Mouse (Mus musculus) hindbrain, postnatal 0 days (tissue): ENCODE results near the gene Meis1. TPM values are rescaled to one million over a fixed set of nuclear protein-coding genes. Genes with fewer than 3 reads are reported as not detected.

Experiments used
- ATAC-seq: fragments of 200-750 bp; cut with Nextera tagmentation; 2 replicates; pipeline ENCODE4 v1.8.0; 2017; ENCODE audit warnings: mild to moderate bottlenecking, moderate TSS enrichment, moderate library complexity
- DNase-seq: peaks from one replicate; pipeline ENCODE4 v3.0.0-alpha.2; 2015; ENCODE audit warnings: low spot score
- H3K27ac ChIP-seq: fragments of 300-500 bp; sonication (generic); 2 replicates; pipeline ENCODE4 v1.5.1; 2014; ENCODE audit warnings: mild to moderate bottlenecking
- H3K27me3 ChIP-seq: fragments of 300-500 bp; sonication (generic); 2 replicates; pipeline ENCODE4 v1.6.1; 2014; ENCODE audit warnings: low read length, mixed read lengths; ENCODE audit not compliant: insufficient read depth
- H3K36me3 ChIP-seq: fragments of 300-500 bp; sonication (generic); 2 replicates; pipeline ENCODE4 v1.6.1; 2014; ENCODE audit warnings: low read length, mixed read lengths; ENCODE audit not compliant: insufficient read depth
- H3K4me1 ChIP-seq: fragments of 300-500 bp; sonication (generic); 2 replicates; pipeline ENCODE4 v1.6.1; 2014; ENCODE audit warnings: antibody characterized with exemption, low read length, mixed read lengths; ENCODE audit not compliant: insufficient read depth
- H3K4me2 ChIP-seq: fragments of 300-500 bp; sonication (generic); 2 replicates; pipeline ENCODE4 v1.6.1; 2014; ENCODE audit warnings: low read depth, mild to moderate bottlenecking, low read length, moderate library complexity, mixed read lengths
- H3K4me3 ChIP-seq: fragments of 300-500 bp; sonication (generic); 2 replicates; pipeline ENCODE4 v1.5.1; 2014; ENCODE audit warnings: low read length
- H3K9ac ChIP-seq: fragments of 300-500 bp; sonication (generic); replicated peaks from 2 replicates; pipeline ENCODE4 v1.6.1; 2014; ENCODE audit warnings: mild to moderate bottlenecking, low read length, moderate library complexity, mixed read lengths
- H3K9me3 ChIP-seq: fragments of 300-500 bp; sonication (generic); 2 replicates; pipeline ENCODE4 v1.6.1; 2016; ENCODE audit warnings: low read length, mixed read lengths
- CTCF ChIP-seq: IDR thresholded peaks from 2 replicates; pipeline ENCODE4 v1.5.1; 2016; ENCODE audit warnings: antibody characterized with exemption, control low read depth, low read depth
- WGBS: fragments of 180-500 bp; shearing (Covaris S2); extraction: QIAGEN DNeasy Blood & Tissue Kit; methylation state at CpG from one replicate; pipeline ENCODE4 v1.1.7; 2014; 5-methylcytosine and 5-hydroxymethylcytosine counted together
- polyA plus RNA-seq: library from polyadenylated mRNA; unstranded; fragments of >200 nt; fragmentation: Nextera tagmentation; extraction: Ambion mirVana; gene quantifications from 2 replicates; pipeline ENCODE4 v1.2.1, GENCODE M21; 2015
- total RNA-seq: library from RNA; depleted of rRNA; stranded (reverse); fragments of >200 nt; gene quantifications from 2 replicates; pipeline ENCODE4 v1.2.3, GENCODE M21; 2014

Meis1 gene
- total and polyA plus RNA-seq, 2 experiments from 2014 or later: 99.4 to 112 TPM

- Histone ChIP-seq H3K4me2 (no peak overlapping the region), H3K4me3 (no peak overlapping the region), H3K4me1 (peaks cover 7% of the 10 kb centered on the region; the same call in 1 of the 2 replicates), H3K27ac (no peak overlapping the region), H3K9me3 (no peaks in the 10 kb centered on the region), H3K9ac (no peak overlapping the region), H3K27me3 (no peaks in the 10 kb centered on the region), H3K36me3 (no peaks in the 10 kb centered on the region)
- TF ChIP-seq CTCF: no peak
- ATAC-seq (no peak), DNase-seq (no peak)
- WGBS: 56% methylated on average over 2 of the region's 2 CpGs
These were observed 75.8 kb downstream of the Meis1 start for GRCm38 (mm10) chr11:18942990-18943389.

GRCm38 (mm10) chr11:18940916-18941315 lies 77.9 kb downstream of the Meis1 start:
- WGBS: 18% methylated on average over 4 of the region's 4 CpGs
- H3K9me3 ChIP-seq: no peaks in the 10 kb centered on the region
- H3K27ac ChIP-seq: no peak overlapping the region
- peaks cover 7% of the 10 kb centered on the region; the same call in 1 of the 2 replicates for H3K4me1 ChIP-seq
- no peak overlapping the region for H3K9ac ChIP-seq
- H3K4me3 ChIP-seq: no peak overlapping the region
- no peak for ATAC-seq
- no peak overlapping the region for H3K4me2 ChIP-seq
- H3K27me3 ChIP-seq: no peaks in the 10 kb centered on the region
- peak; percentile 43 for DNase-seq
- no peaks in the 10 kb centered on the region for H3K36me3 ChIP-seq
- TF ChIP-seq CTCF: no peak

GRCm38 (mm10) chr11:18934921-18935320 lies 83.9 kb downstream of the Meis1 start:
- H3K4me1 ChIP-seq: peaks cover 14% of the 10 kb centered on the region
- no peaks in the 10 kb centered on the region for H3K27me3 ChIP-seq

GRCm38 (mm10) chr11:18931001-18931874 lies 87.5 kb downstream of the Meis1 start:
- no peak for TF ChIP-seq CTCF
- H3K4me1 ChIP-seq: peaks cover 17% of the 10 kb centered on the region
- no peak; the same call in 1 of the 2 replicates for ATAC-seq
- H3K4me2 ChIP-seq: peak overlapping the region; percentile 34; the same call in 1 of the 2 replicates
- H3K9ac ChIP-seq: no peak overlapping the region
- H3K9me3 ChIP-seq: no peaks in the 10 kb centered on the region
- H3K4me3 ChIP-seq: no peak overlapping the region
- DNase-seq: no peak
- H3K27me3 ChIP-seq: no peaks in the 10 kb centered on the region
- H3K27ac ChIP-seq: peak overlapping the region; percentile 62
- H3K36me3 ChIP-seq: no peaks in the 10 kb centered on the region
- WGBS: 43% methylated on average over 15 of the region's 15 CpGs

More at GRCm38 (mm10) chr11:18934921-18935320, 83.9 kb downstream of the Meis1 start:
- Histone ChIP-seq H3K36me3 (no peaks in the 10 kb centered on the region), H3K9ac (no peak overlapping the region), H3K27ac (no peak overlapping the region), H3K4me3 (no peak overlapping the region), H3K4me2 (no peak overlapping the region), H3K9me3 (no peaks in the 10 kb centered on the region)
- DNase-seq (no peak), ATAC-seq (no peak)
- no peak for TF ChIP-seq CTCF
- WGBS: 69% methylated on average over 6 of the region's 6 CpGs

GRCm38 (mm10) chr11:18929779-18930728 lies 88.7 kb downstream of the Meis1 start:
- Histone ChIP-seq H3K36me3 (no peaks in the 10 kb centered on the region), H3K9me3 (no peaks in the 10 kb centered on the region), H3K27me3 (no peaks in the 10 kb centered on the region), H3K4me2 (peak overlapping the region; percentile 34; the same call in 1 of the 2 replicates), H3K4me3 (no peak overlapping the region), H3K4me1 (peaks cover 17% of the 10 kb centered on the region), H3K9ac (no peak overlapping the region), H3K27ac (peak overlapping the region; percentile 62)
- no peak for TF ChIP-seq CTCF
- peak; percentile 29; the same call in 1 of the 2 replicates for ATAC-seq
- peak; percentile 54 for DNase-seq
- 40% methylated on average over 17 of the region's 17 CpGs for WGBS

GRCm38 (mm10) chr11:18927351-18927750 lies 91.4 kb downstream of the Meis1 start:
- no peaks in the 10 kb centered on the region for H3K36me3 ChIP-seq
- no peaks in the 10 kb centered on the region for H3K9me3 ChIP-seq
- ATAC-seq: no peak
- H3K4me2 ChIP-seq: no peak overlapping the region
- H3K27ac ChIP-seq: no peak overlapping the region
- peaks cover 17% of the 10 kb centered on the region for H3K4me1 ChIP-seq
- WGBS: 7% methylated on average over 1 of the region's 1 CpGs
- no peaks in the 10 kb centered on the region for H3K27me3 ChIP-seq
- H3K9ac ChIP-seq: no peak overlapping the region
- TF ChIP-seq CTCF: no peak
- no peak for DNase-seq
- H3K4me3 ChIP-seq: no peak overlapping the region
